Mouse (Mus musculus) yolk sac, embryonic 10.5 days (tissue): Measurements from ENCODE around the gene Rasal2.

Experiments
- DNase-seq: peaks from one replicate; pipeline ENCODE4 v3.0.0-alpha.2; 2017; ENCODE audit warnings: low spot score

The Rasal2 gene

DNA sequence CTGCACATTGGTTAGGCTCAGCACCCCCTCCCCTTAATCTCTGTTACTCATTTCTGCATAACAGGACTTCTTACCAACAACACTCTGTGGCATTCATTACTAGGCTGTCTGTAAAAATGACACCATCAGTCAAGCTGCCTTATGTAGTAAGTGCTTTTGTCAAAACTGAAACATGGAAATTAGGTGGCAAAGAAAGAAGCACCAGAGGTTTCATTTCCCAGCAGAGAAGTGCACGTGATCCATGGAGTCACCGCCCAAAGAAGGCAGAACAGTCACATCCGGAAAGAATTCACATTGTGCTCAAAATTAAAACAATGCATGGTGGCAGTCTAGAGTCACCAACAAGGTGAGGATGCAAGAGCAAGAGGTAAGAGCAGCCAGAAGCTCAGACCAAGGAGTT lies 271.4 kb downstream of the Rasal2 start:
- no peak for DNase-seq

- no peak for DNase-seq
Measured at GRCm38 (mm10) chr1:157137854-157138241, 274.5 kb downstream of the Rasal2 start.

DNA sequence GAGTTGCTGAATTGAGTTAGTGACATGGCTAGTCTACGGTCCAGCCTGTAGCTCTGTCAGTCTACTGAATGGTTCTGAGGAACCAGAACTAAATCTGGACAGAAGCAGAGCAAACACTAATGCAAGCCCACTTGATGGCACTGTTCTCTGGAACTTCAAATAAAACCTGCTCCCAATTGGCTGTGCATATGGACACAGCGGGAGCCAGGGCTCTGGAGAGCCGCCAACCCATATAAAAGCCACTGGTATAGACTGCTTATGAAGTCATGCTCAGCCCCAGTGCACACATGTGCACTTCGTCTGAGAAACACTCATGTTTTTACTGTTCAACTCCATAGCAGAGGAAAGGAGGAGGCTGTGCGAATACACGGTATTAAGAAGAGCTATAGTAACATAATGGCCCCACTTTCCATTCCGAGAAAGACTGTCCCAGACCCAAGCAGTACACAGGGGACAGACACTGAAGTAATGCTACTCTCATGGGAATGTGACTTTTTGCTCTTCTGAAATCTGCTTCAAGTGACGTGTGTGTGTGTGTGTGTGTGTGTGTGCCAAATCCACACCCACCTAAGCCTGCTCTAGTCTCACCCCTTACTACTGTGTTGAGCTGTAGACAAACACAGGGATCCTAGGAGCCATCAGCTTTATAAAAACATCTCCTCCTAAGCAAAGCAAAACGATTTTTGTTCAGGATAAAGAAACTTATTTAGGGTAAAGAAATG lies 275.1 kb downstream of the Rasal2 start:
- no peak for DNase-seq

DNA sequence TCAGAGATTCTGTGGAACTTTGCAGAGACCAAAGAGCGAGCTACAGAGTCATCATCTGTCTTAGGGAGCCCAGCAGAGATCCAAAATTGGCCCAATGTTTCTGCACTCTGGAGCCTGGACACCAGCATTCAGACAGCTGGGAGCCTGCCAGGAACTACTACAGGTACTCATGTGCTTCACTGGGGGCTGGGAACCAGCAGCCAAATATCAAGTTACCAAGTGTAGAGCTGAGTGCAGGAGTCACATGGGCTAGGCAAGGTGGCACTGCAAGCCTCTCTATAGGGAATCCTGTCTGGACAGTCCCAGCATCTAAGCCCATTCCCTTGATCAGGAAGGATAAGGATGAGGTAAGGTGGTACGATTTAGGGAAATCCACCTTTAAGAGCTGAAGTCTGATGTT lies 284.2 kb downstream of the Rasal2 start:
- DNase-seq: no peak

- DNase-seq: no peak
Measured at GRCm38 (mm10) chr1:157123836-157124235, 288.6 kb downstream of the Rasal2 start.

DNA sequence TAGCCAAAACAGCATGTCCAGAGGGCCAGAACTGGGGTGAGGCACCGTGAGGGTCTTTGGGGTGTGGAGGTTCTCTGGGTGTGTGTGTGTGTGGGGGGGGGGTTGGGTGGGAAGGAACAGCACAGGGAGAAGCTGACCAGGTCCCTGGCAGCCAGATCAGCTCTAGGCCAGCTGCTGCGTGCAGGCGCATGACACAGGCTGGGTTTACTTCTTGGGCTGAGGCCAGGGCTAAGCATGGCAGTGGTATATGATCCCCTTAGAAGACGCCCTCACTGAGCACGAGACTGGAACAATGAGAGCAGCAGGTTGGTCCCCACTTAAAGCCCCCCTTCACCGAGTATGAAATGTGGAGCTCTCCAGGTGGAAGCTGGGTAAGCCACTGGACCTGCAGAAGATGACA lies 293.2 kb downstream of the Rasal2 start:
- no peak for DNase-seq

DNA sequence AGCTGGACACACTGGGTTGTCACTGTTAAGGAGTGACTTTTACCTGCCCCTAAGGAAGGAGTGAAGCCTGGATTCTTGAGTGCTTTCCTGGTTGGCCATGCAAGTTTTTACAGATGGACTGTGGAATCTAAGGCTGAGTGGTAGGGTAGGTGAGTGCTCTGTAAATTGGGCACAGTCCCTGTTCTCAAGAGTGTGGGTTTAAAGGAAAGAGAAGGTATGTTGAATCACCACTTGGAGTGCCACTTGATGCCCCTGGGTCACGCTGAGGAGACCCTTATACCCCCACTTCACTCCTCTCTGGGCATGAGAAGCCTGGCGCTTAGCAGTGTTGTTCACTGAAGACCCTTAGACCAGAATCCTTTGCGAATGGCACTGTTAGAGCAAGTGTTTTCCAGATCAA lies 295.0 kb downstream of the Rasal2 start:
- no peak for DNase-seq

- no peak for DNase-seq
Measured at GRCm38 (mm10) chr1:157114492-157114891, 297.9 kb downstream of the Rasal2 start.

DNA sequence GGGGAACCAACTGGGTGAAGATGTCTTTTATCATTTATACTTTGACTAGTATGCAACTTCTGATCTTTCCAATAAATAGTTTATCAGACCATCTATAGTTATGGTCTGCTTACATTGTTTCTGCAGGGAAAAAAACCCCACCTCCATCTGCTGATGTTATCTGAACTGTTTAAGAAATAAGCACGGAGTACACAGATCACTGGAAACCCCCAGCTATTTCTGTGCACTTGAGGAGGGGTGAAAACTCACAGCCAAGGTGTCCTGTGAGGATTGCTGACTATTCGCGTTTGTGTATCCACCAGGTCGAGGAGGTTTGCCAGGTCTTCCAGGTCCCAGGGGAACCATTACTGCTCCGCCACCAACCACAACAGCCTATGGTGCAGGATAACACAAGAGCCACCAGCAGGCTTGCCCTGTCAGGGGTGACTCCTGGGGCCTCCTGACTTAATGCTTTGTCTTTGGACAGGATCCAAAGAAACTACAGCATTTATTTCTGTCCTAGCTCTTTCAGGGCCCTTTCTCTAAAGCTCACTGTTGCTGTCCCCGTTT lies 302.0 kb downstream of the Rasal2 start:
- DNase-seq: no peak

DNA sequence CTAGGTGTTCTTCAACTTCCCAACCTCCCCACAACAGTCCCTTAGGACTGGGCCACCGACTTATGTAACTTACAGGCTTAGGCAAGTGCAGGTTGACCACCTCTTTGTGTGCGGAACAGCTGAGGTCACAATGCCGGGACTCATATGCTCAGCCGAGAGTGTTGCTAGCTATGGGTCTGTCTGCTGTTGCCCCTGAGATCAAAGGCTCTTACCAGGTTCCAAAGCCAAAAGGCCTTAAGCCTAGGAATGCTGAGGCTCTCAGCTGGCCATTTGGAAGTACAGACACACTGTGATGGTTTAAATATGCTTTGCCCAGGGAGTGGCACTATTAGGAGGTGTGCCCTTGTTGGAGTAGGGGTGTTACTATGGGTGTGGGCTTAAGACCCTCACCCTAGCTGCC lies 303.8 kb downstream of the Rasal2 start, which contains the start of gene Tex35:
Gene Tex35 (minus strand): TSS at position 101 of the 400 bp plus-strand sequence.
- DNase-seq: no peak

GRCm38 (mm10) chr1:157101122-157101865 lies 311.1 kb downstream of the Rasal2 start:
- no peak for DNase-seq

DNA sequence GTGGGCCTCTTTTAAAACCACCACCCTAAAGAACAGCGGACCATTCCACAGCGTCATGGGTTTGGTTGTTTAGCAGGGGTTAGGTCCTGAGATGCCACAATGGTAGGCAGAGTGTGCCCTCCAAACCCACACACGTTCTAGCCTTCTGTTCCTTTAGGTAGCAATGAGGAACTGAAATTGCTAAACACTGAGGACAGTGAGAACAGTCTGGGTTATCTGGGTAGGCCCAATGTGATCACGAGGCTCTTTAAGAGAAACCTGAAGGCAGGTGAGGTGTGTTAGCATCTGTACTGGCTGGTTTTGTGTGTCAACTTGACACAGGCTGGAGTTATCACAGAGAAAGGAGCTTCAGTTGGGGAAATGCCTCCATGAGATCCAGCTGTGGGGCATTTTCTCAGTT lies 316.9 kb downstream of the Rasal2 start:
- no peak for DNase-seq

GRCm38 (mm10) chr1:157092622-157093021 lies 319.8 kb downstream of the Rasal2 start:
- no peak for DNase-seq

DNA sequence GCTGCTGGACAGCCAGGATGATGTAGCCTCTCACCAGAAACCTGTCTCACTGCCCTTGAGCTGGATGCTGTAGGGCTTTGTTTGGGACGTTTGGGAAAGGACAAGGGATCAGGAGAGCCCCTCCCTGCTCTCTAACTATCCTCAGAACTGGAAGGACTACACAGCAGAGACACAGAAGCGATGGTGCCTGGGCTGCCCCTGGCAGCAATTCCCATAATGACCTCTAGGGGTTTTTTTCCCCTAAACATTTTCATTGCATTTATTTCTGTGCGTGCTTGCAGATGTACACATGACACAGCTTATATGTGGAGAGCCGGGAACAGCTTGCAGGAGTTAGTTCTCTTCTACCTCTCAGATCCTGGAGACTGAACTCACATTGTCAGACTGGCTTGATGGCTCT lies 320.3 kb downstream of the Rasal2 start:
- DNase-seq: no peak

DNA sequence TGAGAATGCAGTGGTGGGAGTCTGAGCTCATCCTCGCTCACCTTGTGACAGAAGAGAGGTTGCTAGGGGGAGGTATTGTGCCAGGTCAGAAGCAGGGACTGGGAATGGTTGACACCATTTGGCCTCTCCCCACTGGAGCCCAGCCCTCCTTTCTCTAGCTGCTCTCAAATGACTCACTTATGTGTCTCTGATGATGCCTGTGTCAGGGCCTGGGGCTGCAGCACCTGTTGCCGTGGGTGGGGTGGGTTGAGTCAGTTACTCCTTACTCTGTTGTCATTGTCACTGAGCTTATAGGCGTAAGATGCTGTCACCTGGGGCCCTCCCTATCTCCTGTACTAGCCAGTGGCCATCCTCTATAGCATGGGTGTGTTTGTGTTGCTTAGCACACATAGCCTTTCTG lies 321.6 kb downstream of the Rasal2 start:
- DNase-seq: no peak

- DNase-seq: peak; percentile 43
Measured at GRCm38 (mm10) chr1:157086097-157086994, 326.0 kb downstream of the Rasal2 start.
